Mouse (Mus musculus) ES-Bruce4 (cell line): ENCODE results near the gene Agap1. TPM values are rescaled to one million over a fixed set of nuclear protein-coding genes. Genes with fewer than 3 reads are reported as not detected.

ENCODE experiments used
- H3K27ac ChIP-seq: 2 replicates; pipeline ENCODE4 v1.5.1; 2012; ENCODE audit warnings: low read length, inconsistent platforms; ENCODE audit not compliant: insufficient read depth
- H3K27me3 ChIP-seq: 2 replicates; pipeline ENCODE4 v1.6.1; 2012; ENCODE audit warnings: mild to moderate bottlenecking, low read length, inconsistent platforms; ENCODE audit not compliant: control insufficient read depth, poor library complexity, insufficient read depth, severe bottlenecking
- H3K36me3 ChIP-seq: 2 replicates; pipeline ENCODE4 v1.6.1; 2012; ENCODE audit warnings: inconsistent platforms, mild to moderate bottlenecking, low read length, moderate library complexity; ENCODE audit not compliant: control insufficient read depth, poor library complexity, insufficient read depth, severe bottlenecking
- H3K4me1 ChIP-seq: one replicate; pipeline ENCODE4 v1.8.1; 2011; ENCODE audit warnings: low read length; ENCODE audit not compliant: control insufficient read depth, insufficient read depth
- H3K4me3 ChIP-seq: 2 replicates; pipeline ENCODE4 v1.5.1; 2011; ENCODE audit warnings: low read depth, mild to moderate bottlenecking, low read length
- H3K9ac ChIP-seq: 2 replicates; pipeline ENCODE4 v1.6.1; 2012; ENCODE audit warnings: low read depth, mild to moderate bottlenecking, inconsistent platforms; ENCODE audit not compliant: poor library complexity, severe bottlenecking
- H3K9me3 ChIP-seq: replicated peaks from 2 replicates; pipeline ENCODE4 v1.6.1; 2012; ENCODE audit warnings: mild to moderate bottlenecking, low read length, inconsistent platforms; ENCODE audit not compliant: control insufficient read depth, poor library complexity, insufficient read depth, severe bottlenecking
- CTCF ChIP-seq: IDR thresholded peaks from one replicate; pipeline ENCODE4 v1.8.1; 2011; ENCODE audit warnings: low read depth, low read length
- EP300 ChIP-seq: IDR thresholded peaks from 2 replicates; pipeline ENCODE4 v1.6.1; 2011; ENCODE audit warnings: low read depth, low read length; ENCODE audit not compliant: insufficient read depth
- POLR2A ChIP-seq: IDR thresholded peaks from one replicate; pipeline ENCODE4 v1.8.1; 2011; ENCODE audit warnings: low read length; ENCODE audit not compliant: insufficient read depth
- polyA plus RNA-seq: library from polyadenylated mRNA; stranded (reverse); fragments of >200 nt; gene quantifications from 2 replicates; pipeline ENCODE4 v1.2.4, GENCODE M21; 2011; ENCODE audit warnings: low read depth; ENCODE audit not compliant: missing spikeins, insufficient read depth, insufficient read length

Gene Agap1
- polyA plus RNA-seq, 1 experiment: 31.0 TPM

- H3K4me1 ChIP-seq: peaks cover 5% of the 10 kb centered on the region
- TF ChIP-seq EP300 (no peak), POLR2A (no peak), CTCF (no peak)
- H3K4me3 ChIP-seq: no peak overlapping the region
- no peak overlapping the region for H3K27ac ChIP-seq
- no peaks in the 10 kb centered on the region for H3K9me3 ChIP-seq
- no peaks in the 10 kb centered on the region for H3K36me3 ChIP-seq
- H3K9ac ChIP-seq: no peak overlapping the region
- H3K27me3 ChIP-seq: peaks cover 12% of the 10 kb centered on the region
These were observed 480.0 kb downstream of the Agap1 start for GRCm38 (mm10) chr1:89934316-89935260.

- Histone ChIP-seq H3K27ac (no peak overlapping the region), H3K27me3 (peaks cover 12% of the 10 kb centered on the region), H3K4me3 (no peak overlapping the region), H3K36me3 (no peaks in the 10 kb centered on the region), H3K4me1 (peaks cover 5% of the 10 kb centered on the region), H3K9me3 (no peaks in the 10 kb centered on the region), H3K9ac (no peak overlapping the region)
- TF ChIP-seq EP300 (peak; percentile 56; the same call in 1 of the 2 replicates), POLR2A (no peak)
These were observed 481.1 kb downstream of the Agap1 start for GRCm38 (mm10) chr1:89935493-89936348.

DNA sequence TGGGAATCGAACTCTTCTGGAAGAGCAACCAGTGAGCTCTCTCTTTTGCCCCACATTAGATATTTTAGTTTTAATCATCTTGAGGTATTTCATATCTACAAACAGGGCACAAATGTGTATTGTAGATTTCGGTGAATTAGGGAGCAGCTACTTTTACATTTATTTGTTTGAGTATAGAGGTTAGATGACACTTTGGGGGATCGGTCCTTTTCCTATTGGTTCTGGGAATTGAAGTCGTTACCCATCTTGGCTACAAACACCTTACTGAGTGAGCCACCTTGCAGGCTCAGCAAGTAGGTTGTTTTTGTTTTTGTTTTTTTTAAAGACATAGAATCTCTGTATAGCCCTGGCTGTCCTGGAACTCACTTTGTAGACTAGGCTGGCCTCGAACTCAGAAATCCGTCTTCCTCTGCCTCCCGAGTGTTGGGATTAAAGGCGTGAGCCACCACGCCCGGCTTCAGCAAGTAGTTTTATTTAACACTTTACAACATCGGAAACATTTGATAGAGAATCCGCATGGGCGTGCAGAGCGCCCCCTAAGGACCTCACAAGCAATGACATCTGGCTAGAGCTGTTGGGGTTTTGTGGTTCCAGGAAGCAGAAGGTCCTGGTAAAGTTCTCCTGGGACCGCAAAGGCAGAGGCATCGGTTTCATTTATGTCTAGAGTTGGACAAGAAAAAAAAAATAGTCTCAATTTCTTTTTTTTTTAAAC lies 484.4 kb downstream of the Agap1 start:
- H3K4me1 ChIP-seq: peaks cover 5% of the 10 kb centered on the region
- H3K9me3 ChIP-seq: no peaks in the 10 kb centered on the region
- no peaks in the 10 kb centered on the region for H3K27me3 ChIP-seq
- H3K9ac ChIP-seq: peak overlapping the region; percentile 3; the same call in 1 of the 2 replicates
- H3K27ac ChIP-seq: no peak overlapping the region
- no peaks in the 10 kb centered on the region for H3K36me3 ChIP-seq
- no peak overlapping the region for H3K4me3 ChIP-seq
- TF ChIP-seq EP300 (no peak), CTCF (peak; percentile 73), POLR2A (no peak)

GRCm38 (mm10) chr1:89939596-89939960 lies 485.0 kb downstream of the Agap1 start:
- Histone ChIP-seq H3K9me3 (no peaks in the 10 kb centered on the region), H3K9ac (peak overlapping the region; percentile 3; the same call in 1 of the 2 replicates), H3K27ac (peak overlapping the region; percentile 29; the same call in 1 of the 2 replicates), H3K27me3 (no peaks in the 10 kb centered on the region), H3K4me3 (peak overlapping the region; percentile 42), H3K4me1 (peaks cover 5% of the 10 kb centered on the region), H3K36me3 (no peaks in the 10 kb centered on the region)
- TF ChIP-seq POLR2A (no peak), CTCF (no peak), EP300 (no peak)

- peak overlapping the region; percentile 53 for H3K4me3 ChIP-seq
- TF ChIP-seq POLR2A (no peak), EP300 (peak; percentile 70; the same call in 1 of the 2 replicates), CTCF (peak; percentile 87)
- peak overlapping the region; percentile 29; the same call in 1 of the 2 replicates for H3K27ac ChIP-seq
- H3K27me3 ChIP-seq: no peaks in the 10 kb centered on the region
- H3K4me1 ChIP-seq: peaks cover 5% of the 10 kb centered on the region
- no peaks in the 10 kb centered on the region for H3K36me3 ChIP-seq
- H3K9ac ChIP-seq: peak overlapping the region; percentile 3; the same call in 1 of the 2 replicates
- no peaks in the 10 kb centered on the region for H3K9me3 ChIP-seq
These were observed 485.5 kb downstream of the Agap1 start for GRCm38 (mm10) chr1:89939981-89940726.
